Mouse (Mus musculus) large intestine, adult 2 months (tissue): Measurements from ENCODE around the gene Tomm20l. TPM values are rescaled to one million over a fixed set of nuclear protein-coding genes. Genes with fewer than 3 reads are reported as not detected.

Source experiments
- DNase-seq: peaks from one replicate; pipeline ENCODE4 v3.0.0-alpha.2; 2012; ENCODE audit warnings: low read depth, low spot score
- WGBS: fragments of 180-500 bp; shearing (Covaris S2); methylation state at CpG from one replicate; pipeline ENCODE4 v1.1.7; 2018; 5-methylcytosine and 5-hydroxymethylcytosine counted together
- polyA plus RNA-seq: library from polyadenylated mRNA; depleted of rRNA; stranded (reverse); fragments of >200 nt; gene quantifications from 2 replicates; pipeline ENCODE4 v1.2.3, GENCODE M21; 2012; rRNA removed

The Tomm20l gene
- polyA plus RNA-seq, 1 experiment, result not detected

GRCm38 (mm10) chr12:71149456-71149855, 38.2 kb downstream of the Tomm20l start:
- WGBS, result 85% methylated on average over 6 of the region's 6 CpGs
- no peak for DNase-seq

GRCm38 (mm10) chr12:71150167-71150566, 38.9 kb downstream of the Tomm20l start:
- 91% methylated on average over 8 of the region's 8 CpGs for WGBS
- no peak for DNase-seq

DNA sequence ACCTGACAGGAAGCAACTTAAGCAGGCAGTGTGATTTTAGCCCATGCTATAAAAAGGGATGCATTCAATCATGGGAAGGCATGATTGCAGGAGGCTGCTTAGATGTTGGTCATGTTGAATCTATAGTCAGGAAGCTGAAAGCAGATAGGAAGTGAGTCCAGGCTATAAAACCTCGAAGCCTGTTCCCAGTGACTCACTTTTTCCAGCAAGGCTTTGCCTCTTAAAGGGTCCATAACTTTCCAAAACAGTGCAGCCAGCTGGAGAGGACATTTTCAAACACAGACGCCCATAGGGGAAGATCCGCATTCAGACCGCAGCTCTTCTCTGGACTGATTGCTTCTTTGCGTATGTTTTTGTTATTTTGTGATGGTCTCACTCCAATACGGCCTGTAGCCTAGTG, 43.8 kb downstream of the Tomm20l start:
- no peak for DNase-seq
- 87% methylated on average over 6 of the region's 6 CpGs for WGBS

GRCm38 (mm10) chr12:71157974-71158373, 46.7 kb downstream of the Tomm20l start:
- DNase-seq, result no peak

GRCm38 (mm10) chr12:71164410-71164809, 53.2 kb downstream of the Tomm20l start:
- DNase-seq, result no peak
- 96% methylated on average over 9 of the region's 9 CpGs for WGBS

More at GRCm38 (mm10) chr12:71157974-71158373, 46.7 kb downstream of the Tomm20l start:
- 88% methylated on average over 6 of the region's 6 CpGs for WGBS

GRCm38 (mm10) chr12:71169911-71170310, 58.7 kb downstream of the Tomm20l start:
- 90% methylated on average over 1 of the region's 1 CpGs for WGBS
- DNase-seq, result no peak

Other genes starting within 250 kb of the Tomm20l start
- 28.1 and 32.0 TPM in 2 replicates for gene Actr10, start 173.6 kb upstream of the Tomm20l start, polyA plus RNA-seq
- 25.2 and 28.2 TPM in 2 replicates for gene Psma3, start 136.8 kb upstream of the Tomm20l start, polyA plus RNA-seq
- 2.0 and 2.7 TPM in 2 replicates for gene Arid4a, start 95.4 kb upstream of the Tomm20l start, polyA plus RNA-seq
- gene Timm9, start 25.3 kb downstream of the Tomm20l start, polyA plus RNA-seq, result 12.5 and 17.2 TPM in 2 replicates
- 1.9 and 2.1 TPM in 2 replicates for gene 2700049A03Rik, start 25.4 kb downstream of the Tomm20l start, polyA plus RNA-seq
- 2.9 and 3.2 TPM in 2 replicates for gene Dact1, start 198.5 kb downstream of the Tomm20l start, polyA plus RNA-seq